Comparison of ENCODE assay signal across 8 mouse cellular contexts in genomic region chr19:54045412-54045811, GRCm38 (mm10). TPM values are rescaled to one million over a fixed set of nuclear protein-coding genes. Genes with fewer than 3 reads are reported as not detected.
A peak's percentile ranks its signal among the peaks of the same experiment; 100 is the strongest.
DNase-seq lines count a peak whose midpoint lies in the region; ATAC-seq and TF ChIP-seq lines count a peak whose summit lies in the region.

No protein-coding gene starts in this region.

- no peak for TF ChIP-seq CTCF in small intestine, adult 2 months (IDR thresholded peaks at IDR 0.05; ENCODE audit: extremely low read depth, insufficient read length, insufficient replicate concordance, low read depth, low read length)

- peak overlapping the region; percentile 54 for H3K4me3 ChIP-seq in neural tube, embryonic 11.5 days (ENCODE audit: low read depth, low read length)
- peak overlapping the region; percentile 46 for H3K4me3 ChIP-seq in forebrain, embryonic 14.5 days (ENCODE audit: low read depth, low read length)
- peak overlapping the region; percentile 59 for H3K4me3 ChIP-seq in limb, embryonic 13.5 days
- peak overlapping the region; percentile 79 for H3K4me3 ChIP-seq in small intestine, adult 2 months (ENCODE audit: low read depth, low read length)

- DNase-seq in adrenal gland, postnatal 25 days, result peak; percentile 21
- DNase-seq in adrenal gland, adult 2 months, result no peak
- no peak for DNase-seq in neural tube, embryonic 11.5 days (ENCODE audit: low spot score)
- DNase-seq in neural tube, embryonic 10.5 days (ENCODE audit: extremely low spot score, low spot score), result no peak
- peak; percentile 25 for DNase-seq in forebrain, embryonic 14.5 days (ENCODE audit: low spot score)

- no peak for TF ChIP-seq POLR2A in small intestine, adult 2 months (IDR thresholded peaks at IDR 0.05; ENCODE audit: low read depth, low read length)

- H3K4me1 ChIP-seq in neural tube, embryonic 11.5 days (ENCODE audit: control insufficient read depth, insufficient read depth, low read length), result peaks cover 12% of the 10 kb centered on the region
- H3K4me1 ChIP-seq in forebrain, embryonic 14.5 days (ENCODE audit: control insufficient read depth, insufficient read depth, low read length), result peaks cover 8% of the 10 kb centered on the region
- H3K4me1 ChIP-seq in limb, embryonic 13.5 days, result peaks cover 40% of the 10 kb centered on the region
- H3K4me1 ChIP-seq in small intestine, adult 2 months (ENCODE audit: control insufficient read depth, insufficient read depth, insufficient read length, low read length), result peaks cover 26% of the 10 kb centered on the region

- ATAC-seq in neural tube, embryonic 11.5 days (ENCODE audit: insufficient read depth, low FRiP score, low TSS enrichment), result peak; percentile 21
- ATAC-seq in forebrain, embryonic 14.5 days, result peak; percentile 21
- peak; percentile 12 for ATAC-seq in limb, embryonic 13.5 days (ENCODE audit: low FRiP score, low read depth)
- ATAC-seq in erythroblast, adult 5-6 weeks (replicated peaks; ENCODE audit: low FRiP score, poor library complexity, severe bottlenecking), result no peak

- peak overlapping the region; percentile 100 for H3K4me2 ChIP-seq in neural tube, embryonic 11.5 days (ENCODE audit: low read depth)
- peak overlapping the region; percentile 100 for H3K4me2 ChIP-seq in forebrain, embryonic 14.5 days (ENCODE audit: low read length)
- peak overlapping the region; percentile 100 for H3K4me2 ChIP-seq in limb, embryonic 13.5 days (replicated peaks)

- no peaks in the 10 kb centered on the region for H3K36me3 ChIP-seq in neural tube, embryonic 11.5 days (ENCODE audit: control insufficient read depth, insufficient read depth, low read length)
- H3K36me3 ChIP-seq in forebrain, embryonic 14.5 days (ENCODE audit: control insufficient read depth, insufficient read depth, low read length), result no peaks in the 10 kb centered on the region
- H3K36me3 ChIP-seq in limb, embryonic 13.5 days, result no peaks in the 10 kb centered on the region
- H3K36me3 ChIP-seq in small intestine, adult 2 months (ENCODE audit: control insufficient read depth, insufficient read depth, low read length), result no peaks in the 10 kb centered on the region

- WGBS in neural tube, embryonic 11.5 days, result under 1% methylated on average over 25 of the region's 29 CpGs
- 1% methylated on average over 29 of the region's 29 CpGs for WGBS in forebrain, embryonic 14.5 days
- under 1% methylated on average over 23 of the region's 29 CpGs for WGBS in limb, embryonic 13.5 days
- 1% methylated on average over 29 of the region's 29 CpGs for whole genome bisulfite sequencing in small intestine, adult 2 months

- no peak overlapping the region for H3K27ac ChIP-seq in neural tube, embryonic 11.5 days (ENCODE audit: low read depth, low read length)
- H3K27ac ChIP-seq in forebrain, embryonic 14.5 days (ENCODE audit: low read depth, low read length), result no peak overlapping the region
- H3K27ac ChIP-seq in limb, embryonic 13.5 days, result no peak overlapping the region
- H3K27ac ChIP-seq in small intestine, adult 2 months (ENCODE audit: insufficient read depth, low read depth, low read length), result 0 out of 2 replicates have a peak overlapping the region, but pooled peaks have one; percentile 34

- H3K9me3 ChIP-seq in neural tube, embryonic 11.5 days (ENCODE audit: control insufficient read depth, low read length), result no peaks in the 10 kb centered on the region
- no peaks in the 10 kb centered on the region for H3K9me3 ChIP-seq in forebrain, embryonic 14.5 days (replicated peaks; ENCODE audit: control insufficient read depth, low read length)
- no peaks in the 10 kb centered on the region for H3K9me3 ChIP-seq in limb, embryonic 13.5 days

- H3K9ac ChIP-seq in neural tube, embryonic 11.5 days (ENCODE audit: low read length), result peak overlapping the region; percentile 64
- H3K9ac ChIP-seq in forebrain, embryonic 14.5 days (ENCODE audit: low read length), result peak overlapping the region; percentile 69
- H3K9ac ChIP-seq in limb, embryonic 13.5 days, result peak overlapping the region; percentile 66

- H3K27me3 ChIP-seq in neural tube, embryonic 11.5 days (ENCODE audit: control insufficient read depth, insufficient read depth, low read length), result peaks cover 34% of the 10 kb centered on the region
- peaks cover 49% of the 10 kb centered on the region for H3K27me3 ChIP-seq in forebrain, embryonic 14.5 days (replicated peaks; ENCODE audit: control insufficient read depth, insufficient read depth, low read length)
- peaks cover 71% of the 10 kb centered on the region for H3K27me3 ChIP-seq in limb, embryonic 13.5 days
- H3K27me3 ChIP-seq in small intestine, adult 2 months (ENCODE audit: control insufficient read depth, insufficient read depth, low read length), result peaks cover 19% of the 10 kb centered on the region

RNA-seq across cellular contexts. Expression of gene Adra2a, which starts 1.5 kb away (rescaled TPM):
- 0.18 TPM in 1 of 2 replicates, not detected in the other for total RNA-seq in adrenal gland, postnatal 25 days (2021)
- under 1 TPM; 0.28 to 0.29 TPM for total RNA-seq in adrenal gland, adult 2 months (2021)
- polyA plus RNA-seq in adrenal gland, adult 2 months (2012; rRNA removed), result 0.43 and 0.80 TPM in 2 replicates
- polyA plus RNA-seq in neural tube, embryonic 11.5 days (2014; fragmentation: Nextera tagmentation; extraction: Ambion mirVana), result 1.3 and 1.5 TPM in 2 replicates
- 1.8 and 1.9 TPM in 2 replicates for polyA plus RNA-seq in forebrain, embryonic 14.5 days (2014; fragmentation: Nextera tagmentation; extraction: Ambion mirVana)
- polyA plus RNA-seq in limb, embryonic 13.5 days (2015; fragmentation: Nextera tagmentation; extraction: Ambion mirVana), result 0.39 and 0.61 TPM in 2 replicates
- 6.8 TPM in 2 replicates for polyA plus RNA-seq in small intestine, adult 2 months (2012; rRNA removed)
- total RNA-seq in erythroblast, adult 5-6 weeks (2015; ENCODE audit: low replicate concordance), result not detected in 2 replicates
- total RNA-seq in erythroblast, adult 5-6 weeks (2017; ENCODE audit: low replicate concordance), result 0.34 TPM in 1 of 2 replicates, not detected in the other

Comparison
In these comparisons a context has a peak if more than half of its experiments do, and no peak if none do; other contexts are left out.
1. DNase-seq: peak in adrenal gland, postnatal 25 days (single experiment) and forebrain, embryonic 14.5 days (single experiment); none in adrenal gland, adult 2 months (single experiment), neural tube, embryonic 11.5 days (single experiment) and neural tube, embryonic 10.5 days (single experiment).
2. Peak in every context shown above with its lines, with median percentiles within 50 percentile points of each other: H3K4me2 ChIP-seq, H3K4me3 ChIP-seq and H3K9ac ChIP-seq.